Mouse (Mus musculus) midbrain, embryonic 12.5 days (tissue): Measurements from ENCODE around the gene Myl7. TPM values are rescaled to one million over a fixed set of nuclear protein-coding genes. Genes with fewer than 3 reads are reported as not detected.
"Not testable (repeated sequence)": the region's sequence is repeated elsewhere in the genome, so short reads cannot be mapped to it uniquely, and the experiment has no call there.

Experiments
- ATAC-seq: fragments of 200-750 bp; cut with Nextera tagmentation; 2 replicates; pipeline ENCODE4 v1.8.0; 2017; ENCODE audit warnings: low read depth, moderate TSS enrichment, moderate library complexity; ENCODE audit not compliant: low FRiP score
- H3K27ac ChIP-seq: fragments of 300-500 bp; sonication (generic); replicated peaks from 2 replicates; pipeline ENCODE4 v1.5.1; 2016; ENCODE audit warnings: mild to moderate bottlenecking
- H3K27me3 ChIP-seq: fragments of 300-500 bp; sonication (generic); 2 replicates; pipeline ENCODE4 v1.6.1; 2016; ENCODE audit warnings: mild to moderate bottlenecking
- H3K36me3 ChIP-seq: fragments of 300-500 bp; sonication (generic); 2 replicates; pipeline ENCODE4 v1.6.1; 2016
- H3K4me1 ChIP-seq: fragments of 300-500 bp; sonication (generic); 2 replicates; pipeline ENCODE4 v1.6.1; 2016
- H3K4me2 ChIP-seq: fragments of 300-500 bp; sonication (generic); replicated peaks from 2 replicates; pipeline ENCODE4 v1.6.1; 2016; ENCODE audit warnings: mild to moderate bottlenecking, moderate library complexity
- H3K4me3 ChIP-seq: fragments of 300-500 bp; sonication (generic); 2 replicates; pipeline ENCODE4 v1.5.1; 2016; ENCODE audit warnings: mild to moderate bottlenecking
- H3K9ac ChIP-seq: fragments of 300-500 bp; sonication (generic); replicated peaks from 2 replicates; pipeline ENCODE4 v1.6.1; 2016; ENCODE audit warnings: mild to moderate bottlenecking, moderate library complexity
- H3K9me3 ChIP-seq: fragments of 300-500 bp; sonication (generic); 2 replicates; pipeline ENCODE4 v1.6.1; 2016; ENCODE audit warnings: mild to moderate bottlenecking
- WGBS: fragments of 180-500 bp; shearing (Covaris S2); methylation state at CpG from one replicate; pipeline ENCODE4 v1.1.7; 2016; 5-methylcytosine and 5-hydroxymethylcytosine counted together
- polyA plus RNA-seq: library from polyadenylated mRNA; unstranded; fragments of >200 nt; fragmentation: Nextera tagmentation; extraction: Ambion mirVana; gene quantifications from 2 replicates; pipeline ENCODE4 v1.2.1, GENCODE M21; 2016

Myl7 gene
- polyA plus RNA-seq, 1 experiment from 2014 or later = 1.2 TPM

GRCm38 (mm10) chr11:5901950-5902349 is 3.4 kb upstream of the Myl7 start:
- H3K9me3 ChIP-seq = no peaks in the 10 kb centered on the region
- peak overlapping the region; percentile 42 for H3K4me3 ChIP-seq
- H3K27ac ChIP-seq = peak overlapping the region; percentile 70
- peak overlapping the region; percentile 50; the same call in 1 of the 2 replicates for H3K9ac ChIP-seq
- peak; percentile 81 for ATAC-seq
- WGBS = under 1% methylated on average over 32 of the region's 32 CpGs
- H3K36me3 ChIP-seq = no peaks in the 10 kb centered on the region
- peaks cover 51% of the 10 kb centered on the region for H3K27me3 ChIP-seq
- H3K4me2 ChIP-seq = peak overlapping the region; percentile 64
- H3K4me1 ChIP-seq = peaks cover 29% of the 10 kb centered on the region

- Histone ChIP-seq H3K27me3 (peaks cover 57% of the 10 kb centered on the region), H3K27ac (peak overlapping the region; percentile 70), H3K9me3 (no peaks in the 10 kb centered on the region), H3K36me3 (no peaks in the 10 kb centered on the region), H3K4me3 (peak overlapping the region; percentile 42), H3K4me1 (peaks cover 29% of the 10 kb centered on the region), H3K4me2 (peak overlapping the region; percentile 64), H3K9ac (peak overlapping the region; percentile 50; the same call in 1 of the 2 replicates)
- WGBS = 13% methylated on average over 3 of the region's 3 CpGs
- ATAC-seq = peak; percentile 17; the same call in 1 of the 2 replicates
Observed at GRCm38 (mm10) chr11:5901320-5901719, 2.7 kb upstream of the Myl7 start.

DNA sequence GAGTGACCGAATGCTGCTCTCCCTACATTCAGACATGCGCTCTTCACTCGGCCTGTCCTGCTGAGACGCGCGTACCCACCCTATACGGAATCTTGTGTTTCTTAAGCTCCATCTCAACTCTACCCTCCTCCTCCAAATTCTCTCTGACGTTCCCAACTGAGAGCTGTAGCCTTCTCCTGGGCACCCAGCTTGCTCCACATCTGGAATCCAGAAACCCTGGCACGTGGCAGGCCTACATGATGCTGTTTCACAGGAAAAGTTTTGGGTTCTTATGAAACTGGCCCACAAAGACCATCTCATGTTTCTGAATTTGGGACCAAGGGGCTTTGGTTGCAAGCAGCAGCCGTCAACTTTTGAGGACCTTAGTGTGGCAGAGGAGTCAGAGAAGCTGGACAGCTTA is 704 bp upstream of the Myl7 start:
- WGBS = 93% methylated on average over 10 of the region's 10 CpGs
- Histone ChIP-seq H3K9me3 (no peaks in the 10 kb centered on the region), H3K4me2 (no peak overlapping the region), H3K36me3 (no peaks in the 10 kb centered on the region), H3K4me3 (no peak overlapping the region), H3K27me3 (peaks cover 64% of the 10 kb centered on the region), H3K4me1 (peaks cover 29% of the 10 kb centered on the region), H3K9ac (no peak overlapping the region), H3K27ac (no peak overlapping the region)
- ATAC-seq = no peak

- Histone ChIP-seq H3K9me3 (no peaks in the 10 kb centered on the region), H3K9ac (no peak overlapping the region), H3K27me3 (peaks cover 58% of the 10 kb centered on the region), H3K4me1 (peaks cover 29% of the 10 kb centered on the region), H3K27ac (no peak overlapping the region), H3K4me2 (peak overlapping the region; percentile 17; the same call in 1 of the 2 replicates), H3K4me3 (no peak overlapping the region), H3K36me3 (no peaks in the 10 kb centered on the region)
- no peak for ATAC-seq
- 10% methylated on average over 10 of the region's 10 CpGs for WGBS
Observed at GRCm38 (mm10) chr11:5897839-5898238, 743 bp downstream of the Myl7 start.

DNA sequence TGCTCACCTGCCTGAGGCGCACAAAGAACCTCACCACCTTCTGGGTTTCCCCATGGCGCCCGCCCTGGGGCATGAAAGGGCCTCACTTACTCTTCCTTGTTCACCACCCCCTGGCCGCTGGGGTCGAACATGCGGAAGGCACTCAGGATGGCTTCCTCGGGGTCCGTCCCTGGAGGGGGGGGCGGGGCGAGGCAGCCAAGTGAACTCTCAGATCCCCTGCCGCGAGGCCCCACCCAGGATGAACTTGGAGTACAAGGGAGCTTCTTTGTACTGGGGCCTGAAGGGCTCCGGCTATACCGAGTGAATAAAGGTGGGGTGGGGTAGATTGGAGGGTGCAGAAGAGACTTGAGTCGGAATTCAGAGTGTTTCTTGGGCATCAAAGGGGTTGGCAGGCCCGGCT is 1.4 kb downstream of the Myl7 start:
- no peak for ATAC-seq
- Histone ChIP-seq H3K9ac (no peak overlapping the region), H3K36me3 (no peaks in the 10 kb centered on the region), H3K4me2 (no peak overlapping the region), H3K27me3 (peaks cover 52% of the 10 kb centered on the region), H3K4me1 (peaks cover 27% of the 10 kb centered on the region), H3K4me3 (no peak overlapping the region), H3K9me3 (no peaks in the 10 kb centered on the region), H3K27ac (no peak overlapping the region)
- WGBS = 13% methylated on average over 16 of the region's 16 CpGs

DNA sequence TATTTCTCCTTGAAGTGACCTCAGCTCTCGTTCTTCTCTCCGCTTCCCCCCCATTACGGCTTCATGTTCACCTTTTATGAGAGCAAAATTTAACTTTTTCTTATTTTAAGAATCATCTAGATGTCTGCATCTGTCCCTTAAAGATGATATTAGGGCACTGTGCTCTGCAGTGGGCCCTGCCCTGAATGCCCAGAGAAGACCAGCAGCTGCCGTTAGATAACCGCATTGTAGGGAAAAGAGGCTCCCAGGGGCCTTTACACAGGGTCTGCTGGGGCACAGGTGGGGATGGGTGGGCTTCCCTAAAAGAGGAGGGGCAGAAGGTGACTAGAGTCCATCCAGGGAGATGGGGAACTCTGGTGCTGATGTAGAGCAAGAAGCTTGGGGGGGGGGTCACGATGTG is 4.8 kb downstream of the Myl7 start:
- no peaks in the 10 kb centered on the region for H3K9me3 ChIP-seq
- no peak for ATAC-seq
- no peak overlapping the region for H3K4me2 ChIP-seq
- peaks cover 32% of the 10 kb centered on the region for H3K27me3 ChIP-seq
- H3K4me3 ChIP-seq = no peak overlapping the region
- no peak overlapping the region for H3K9ac ChIP-seq
- WGBS = 72% methylated on average over 6 of the region's 6 CpGs
- H3K27ac ChIP-seq = no peak overlapping the region
- no peaks in the 10 kb centered on the region for H3K36me3 ChIP-seq
- peaks cover 16% of the 10 kb centered on the region for H3K4me1 ChIP-seq

DNA sequence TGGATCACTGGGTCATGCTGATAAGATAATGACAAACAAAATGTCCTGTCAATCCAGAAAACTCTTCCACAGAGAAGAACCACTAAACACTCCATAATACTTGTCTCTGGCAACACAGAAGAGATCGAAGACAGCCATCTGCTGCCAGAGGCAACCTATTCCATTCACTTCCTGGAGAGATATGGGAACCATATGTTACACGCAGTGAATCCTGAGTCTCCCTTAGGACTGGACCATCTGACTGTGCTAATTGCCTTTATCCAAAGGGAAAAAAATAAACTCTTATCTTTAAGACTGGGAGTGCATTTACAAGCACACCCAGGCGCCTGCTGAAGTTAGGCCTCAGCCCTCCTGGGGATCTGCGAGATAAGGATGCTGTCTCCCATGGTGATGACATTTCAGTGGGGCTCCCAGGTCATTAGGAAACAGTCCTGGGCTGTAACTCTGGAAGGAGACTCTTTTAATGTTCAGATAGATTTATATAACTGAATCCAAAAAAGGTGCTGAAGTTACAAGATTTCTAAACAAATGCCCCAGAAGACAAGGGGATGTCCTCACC is 5.7 kb downstream of the Myl7 start:
- H3K4me3 ChIP-seq = no peak overlapping the region
- no peak overlapping the region for H3K27ac ChIP-seq
- H3K4me2 ChIP-seq = no peak overlapping the region
- peaks cover 13% of the 10 kb centered on the region for H3K4me1 ChIP-seq
- H3K36me3 ChIP-seq = no peaks in the 10 kb centered on the region
- H3K27me3 ChIP-seq = peaks cover 22% of the 10 kb centered on the region
- 51% methylated on average over 4 of the region's 4 CpGs for WGBS
- no peak overlapping the region for H3K9ac ChIP-seq
- no peak for ATAC-seq
- H3K9me3 ChIP-seq = no peaks in the 10 kb centered on the region

DNA sequence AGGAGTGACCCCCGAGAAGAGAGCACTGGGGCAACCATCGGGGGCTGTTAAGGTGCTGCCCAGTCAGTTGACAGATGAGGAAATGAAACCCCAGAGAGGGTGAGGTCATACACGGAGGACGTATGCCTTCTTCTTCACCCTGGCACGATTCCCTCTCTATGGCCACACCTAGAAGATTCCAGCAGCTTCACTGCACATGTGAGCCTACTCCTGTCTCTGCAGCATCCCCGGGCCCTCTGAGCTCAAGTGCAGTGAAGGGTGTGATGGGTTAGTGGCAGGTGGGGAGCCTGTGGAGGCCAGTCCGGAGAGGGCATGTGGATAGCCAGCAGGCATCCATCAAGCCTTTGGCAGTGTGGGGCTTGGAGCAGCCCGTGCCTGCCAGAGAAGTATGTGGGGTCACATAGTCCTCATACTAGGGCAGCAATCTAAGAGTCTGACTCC is 6.4 kb downstream of the Myl7 start:
- H3K4me2 ChIP-seq = no peak overlapping the region
- H3K27ac ChIP-seq = no peak overlapping the region
- no peak overlapping the region for H3K9ac ChIP-seq
- peaks cover 15% of the 10 kb centered on the region for H3K27me3 ChIP-seq
- no peak for ATAC-seq
- no peak overlapping the region for H3K4me3 ChIP-seq
- no peaks in the 10 kb centered on the region for H3K9me3 ChIP-seq
- H3K36me3 ChIP-seq = no peaks in the 10 kb centered on the region
- H3K4me1 ChIP-seq = peaks cover 10% of the 10 kb centered on the region
- WGBS = 71% methylated on average over 8 of the region's 8 CpGs

DNA sequence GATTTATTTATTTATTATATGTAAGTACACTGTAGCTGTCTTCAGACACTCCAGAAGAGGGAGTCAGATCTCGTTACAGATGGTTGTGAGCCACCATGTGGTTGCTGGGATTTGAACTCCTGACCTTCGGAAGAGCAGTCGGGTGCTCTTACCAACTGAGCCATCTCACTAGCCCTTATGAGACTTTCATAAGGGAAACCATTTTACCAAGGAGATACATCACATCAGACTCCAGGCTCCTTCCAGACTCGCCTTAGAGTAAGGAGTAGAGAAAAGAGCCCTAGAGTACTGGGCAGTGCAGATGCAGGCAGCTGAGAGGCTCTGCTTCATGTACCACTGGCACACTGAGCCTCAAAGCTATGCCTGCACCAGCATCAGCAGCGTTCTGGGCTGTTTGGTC is 10.0 kb downstream of the Myl7 start:
- H3K9ac ChIP-seq, H3K36me3 ChIP-seq, H3K27me3 ChIP-seq, H3K27ac ChIP-seq, H3K9me3 ChIP-seq, H3K4me2 ChIP-seq, H3K4me3 ChIP-seq, ATAC-seq: not testable (repeated sequence)
- 73% methylated on average over 5 of the region's 5 CpGs for WGBS
- H3K4me1 ChIP-seq = peaks cover 13% of the 10 kb centered on the region

DNA sequence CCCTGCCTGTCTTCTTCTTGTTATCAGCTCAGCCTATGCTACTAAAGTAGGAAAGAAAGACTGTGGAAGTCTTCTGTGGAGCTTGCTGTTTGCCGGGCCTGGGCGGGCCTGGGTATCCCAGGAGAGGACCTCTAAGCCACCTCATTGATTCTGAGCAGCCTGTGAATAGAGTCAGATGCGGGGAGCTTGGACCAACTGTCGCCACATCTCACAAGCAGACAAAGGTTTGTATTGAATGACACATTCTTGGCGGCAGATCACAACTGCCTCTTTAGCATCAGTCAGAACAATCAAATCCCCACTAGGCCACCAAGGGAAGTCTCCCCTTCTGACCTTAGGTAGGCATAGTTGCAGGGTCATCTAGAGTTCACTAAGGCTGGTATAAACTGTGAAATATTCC is 11.3 kb downstream of the Myl7 start:
- WGBS = 9% methylated on average over 5 of the region's 5 CpGs
- no peak for ATAC-seq
- H3K27ac ChIP-seq = peak overlapping the region; percentile 52; the same call in 1 of the 2 replicates

GRCm38 (mm10) chr11:5886187-5886586 is 12.4 kb downstream of the Myl7 start:
- Histone ChIP-seq H3K4me1 (peaks cover 9% of the 10 kb centered on the region), H3K9me3 (no peaks in the 10 kb centered on the region), H3K9ac (no peak overlapping the region), H3K27ac (peak overlapping the region; percentile 52; the same call in 1 of the 2 replicates), H3K36me3 (no peaks in the 10 kb centered on the region), H3K27me3 (no peaks in the 10 kb centered on the region), H3K4me2 (no peak overlapping the region), H3K4me3 (no peak overlapping the region)
- 18% methylated on average over 9 of the region's 9 CpGs for WGBS
- peak; percentile 41 for ATAC-seq

More for the DNA sequence above, 11.3 kb downstream of the Myl7 start:
- Histone ChIP-seq H3K36me3 (no peaks in the 10 kb centered on the region), H3K9me3 (no peaks in the 10 kb centered on the region), H3K4me1 (peaks cover 11% of the 10 kb centered on the region), H3K27me3 (no peaks in the 10 kb centered on the region), H3K4me2 (0 out of 2 replicates have a peak overlapping the region, but pooled peaks have one; percentile 5), H3K4me3 (no peak overlapping the region), H3K9ac (no peak overlapping the region; the same call in 1 of the 2 replicates)

DNA sequence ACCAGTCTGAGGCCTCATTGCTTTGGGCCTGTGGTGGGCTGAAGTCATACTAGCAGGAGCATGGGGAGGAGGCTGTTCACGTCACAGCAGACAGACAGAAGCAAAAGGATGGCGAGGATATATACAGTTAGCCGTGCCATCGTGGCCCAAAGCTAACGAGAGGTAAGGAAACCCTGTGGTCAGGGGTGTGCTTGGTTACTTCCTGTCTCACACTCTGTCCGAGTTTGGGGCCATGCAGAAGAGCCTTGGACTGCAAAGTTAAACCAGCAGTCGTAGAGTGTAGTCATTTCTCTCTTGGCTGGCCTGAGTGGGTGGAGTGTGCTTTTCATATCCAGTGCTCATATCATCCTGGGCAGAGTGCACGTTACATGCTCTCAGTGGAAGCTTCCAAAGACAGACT is 16.1 kb downstream of the Myl7 start:
- Histone ChIP-seq H3K36me3 (no peaks in the 10 kb centered on the region), H3K9me3 (no peaks in the 10 kb centered on the region), H3K27me3 (no peaks in the 10 kb centered on the region), H3K4me1 (peaks cover 16% of the 10 kb centered on the region), H3K4me2 (no peak overlapping the region), H3K9ac (no peak overlapping the region), H3K4me3 (no peak overlapping the region), H3K27ac (no peak overlapping the region)
- ATAC-seq = no peak
- WGBS = 83% methylated on average over 8 of the region's 8 CpGs

GRCm38 (mm10) chr11:5879905-5880304 is 18.7 kb downstream of the Myl7 start:
- no peak for ATAC-seq
- Histone ChIP-seq H3K36me3 (peaks cover 15% of the 10 kb centered on the region; the same call in 1 of the 2 replicates), H3K9me3 (no peaks in the 10 kb centered on the region), H3K4me1 (peaks cover 24% of the 10 kb centered on the region), H3K4me2 (no peak overlapping the region), H3K27ac (no peak overlapping the region), H3K9ac (no peak overlapping the region), H3K27me3 (no peaks in the 10 kb centered on the region), H3K4me3 (no peak overlapping the region)
- WGBS = 48% methylated on average over 5 of the region's 5 CpGs
